ENCODE assay signal across 32 mouse cellular contexts in genomic region chr6:34331379-34331778, GRCm38 (mm10). TPM values are rescaled to one million over a fixed set of nuclear protein-coding genes. Genes with fewer than 3 reads are reported as not detected.
DNase-seq lines count a peak whose midpoint lies in the region; ATAC-seq and TF ChIP-seq lines count a peak whose summit lies in the region.
"Had no signal": no experiment of that assay in that cellular context is flagged by ENCODE, and none has a peak within 500 bp of the region (broad histone marks: within the 10 kb centered on the region; RNA-seq: fewer than 3 reads in every experiment).

No protein-coding gene starts in this region.

- no peaks in the 10 kb centered on the region for H3K36me3 ChIP-seq in lung, postnatal 0 days (ENCODE audit: insufficient read depth, low read length)
- H3K36me3 ChIP-seq: forebrain, embryonic 15.5 days; G1E; hindbrain, embryonic 12.5 days; intestine, embryonic 15.5 days; limb, embryonic 12.5 days; lung, embryonic 15.5 days had no signal

- no peak overlapping the region for H3K9ac ChIP-seq in lung, postnatal 0 days (replicated peaks; ENCODE audit: low read depth)
- H3K9ac ChIP-seq: forebrain, embryonic 15.5 days; hindbrain, embryonic 12.5 days; intestine, embryonic 15.5 days; limb, embryonic 12.5 days; lung, embryonic 15.5 days had no signal

- H3K4me3 ChIP-seq in lung, postnatal 0 days (ENCODE audit: low read depth, low read length), result no peak overlapping the region
- H3K4me3 ChIP-seq: forebrain, embryonic 15.5 days; heart, adult 2 months; hindbrain, embryonic 12.5 days; intestine, embryonic 15.5 days; layer of hippocampus, adult 2 months; left cerebral cortex, adult 2 months; limb, embryonic 12.5 days; lung, embryonic 15.5 days had no signal

- peak; percentile 49 for DNase-seq in heart, adult 11 months
- no peak for DNase-seq in heart, adult 9 months (ENCODE audit: low spot score in 2 of 2)
- peak; percentile 48 for DNase-seq in R1 (ENCODE audit: low read depth, low spot score)
- DNase-seq in adrenal gland, postnatal 36 days, result peak; percentile 74 to 81
- no peak for DNase-seq in right cerebral cortex, postnatal 25 days
- no peak for DNase-seq in lung, postnatal 0 days (ENCODE audit: low spot score)
- no peak for DNase-seq in B cell, adult 2 months
- DNase-seq: cerebellum, adult 8-10 months; cerebellum, postnatal 36 days; gastrocnemius, postnatal 36 days; heart, adult 2 months; heart, postnatal 14 days; kidney, adult 2 months; kidney, postnatal 36 days; lung, postnatal 36 days; right cerebral cortex, adult 18-20 months; right cerebral cortex, postnatal 4 days; thymus, postnatal 4 days had no signal

- 85% methylated on average over 5 of the region's 5 CpGs for WGBS in lung, postnatal 0 days

- no peak overlapping the region for H3K4me2 ChIP-seq in lung, postnatal 0 days (replicated peaks; ENCODE audit: low read depth, low read length)
- H3K4me2 ChIP-seq: forebrain, embryonic 15.5 days; hindbrain, embryonic 12.5 days; intestine, embryonic 15.5 days; limb, embryonic 12.5 days; liver, embryonic 11.5 days; lung, embryonic 15.5 days; midbrain, embryonic 11.5 days had no signal

- no peaks in the 10 kb centered on the region for H3K4me1 ChIP-seq in lung, postnatal 0 days (ENCODE audit: insufficient read depth, low read depth, low read length)
- H3K4me1 ChIP-seq: forebrain, embryonic 15.5 days; hindbrain, embryonic 12.5 days; intestine, embryonic 15.5 days; limb, embryonic 12.5 days; lung, embryonic 15.5 days had no signal

- no peak for TF ChIP-seq EP300 in lung, postnatal 0 days (IDR thresholded peaks at IDR 0.05)

- no peak overlapping the region for H3K27ac ChIP-seq in lung, postnatal 0 days (ENCODE audit: low read length)
- H3K27ac ChIP-seq: forebrain, embryonic 15.5 days; heart, adult 2 months; hindbrain, embryonic 12.5 days; hindbrain, postnatal 0 days; intestine, embryonic 15.5 days; layer of hippocampus, adult 2 months; left cerebral cortex, adult 2 months; limb, embryonic 12.5 days; lung, embryonic 15.5 days had no signal

- no peaks in the 10 kb centered on the region for H3K9me3 ChIP-seq in lung, postnatal 0 days (ENCODE audit: low read length)
- H3K9me3 ChIP-seq: forebrain, embryonic 15.5 days; G1E; hindbrain, embryonic 12.5 days; intestine, embryonic 15.5 days; limb, embryonic 12.5 days; lung, embryonic 15.5 days had no signal

- no peak for ATAC-seq in lung, postnatal 0 days
- ATAC-seq: forebrain, embryonic 15.5 days; hindbrain, postnatal 0 days; intestine, embryonic 15.5 days; midbrain, embryonic 16.5 days; Patski had no signal

- TF ChIP-seq CTCF in lung, postnatal 0 days (IDR thresholded peaks at IDR 0.05), result no peak

- H3K27me3 ChIP-seq in lung, postnatal 0 days (replicated peaks; ENCODE audit: insufficient read depth, low read length), result no peaks in the 10 kb centered on the region
- H3K27me3 ChIP-seq: forebrain, embryonic 15.5 days; hindbrain, embryonic 12.5 days; intestine, embryonic 15.5 days; limb, embryonic 12.5 days; lung, embryonic 15.5 days; Patski had no signal

RNA-seq across cellular contexts. Expression of gene Akr1b3, which starts 14.1 kb away (rescaled TPM):
- 100 to 1,000 TPM; 324 to 405 TPM for total RNA-seq in adrenal gland, postnatal 36 days (2021)
- 96.9 and 106 TPM in 2 replicates for polyA plus RNA-seq in lung, postnatal 0 days (2015; fragmentation: Nextera tagmentation; extraction: Ambion mirVana)

RNA-seq across cellular contexts. Expression of gene Akr1b8, which starts 22.5 kb away (rescaled TPM):
- 100 to 1,000 TPM; 233 to 373 TPM for total RNA-seq in adrenal gland, postnatal 36 days (2021)
- 13.7 and 15.7 TPM in 2 replicates for polyA plus RNA-seq in lung, postnatal 0 days (2015; fragmentation: Nextera tagmentation; extraction: Ambion mirVana)
- total RNA-seq: megakaryocyte, adult 5-6 weeks had no signal

RNA-seq across cellular contexts. Expression of gene Akr1b10, which starts 52.6 kb away (rescaled TPM):
- total RNA-seq in adrenal gland, postnatal 36 days (2021), result 100 to 1,000 TPM; 142 to 220 TPM
- 15.5 and 16.9 TPM in 2 replicates for polyA plus RNA-seq in lung, postnatal 0 days (2015; fragmentation: Nextera tagmentation; extraction: Ambion mirVana)

Comparison
In these comparisons a context has a peak if more than half of its experiments do, and no peak if none do; other contexts are left out.
1. DNase-seq: peak in heart, adult 11 months (single experiment), R1 (single experiment) and adrenal gland, postnatal 36 days (2 of 2); none in heart, adult 9 months (0 of 2), right cerebral cortex, postnatal 25 days (single experiment), lung, postnatal 0 days (single experiment) and B cell, adult 2 months (0 of 2).